Mouse (Mus musculus): ENCODE data around the gene Map7d1.

GRCm38 (mm10) chr4:126203336-126203895 lies 52.7 kb downstream of the Map7d1 start:
- no peak for TF ChIP-seq CTCF (IDR thresholded peaks at IDR 0.05; ENCODE audit: extremely low read depth, insufficient read length, insufficient replicate concordance, low read depth, low read length)
- TF ChIP-seq POLR2A (IDR thresholded peaks at IDR 0.05; ENCODE audit: low read depth, low read length), result no peak

Data from small intestine, adult 2 months (tissue).